Mouse (Mus musculus) ovary, adult 18-20 months (tissue): Measurements from ENCODE around the gene Grin3b.
"Not testable (repeated sequence)": the region's sequence is repeated elsewhere in the genome, so short reads cannot be mapped to it uniquely, and the experiment has no call there.

Source experiments
- DNase-seq: peaks from one replicate; pipeline ENCODE4 v3.0.0; 2022; ENCODE audit warnings: low spot score, mixed read lengths

The Grin3b gene

GRCm38 (mm10) chr10:79936284-79936910 lies 34.1 kb upstream of the Grin3b start:
- DNase-seq = no peak

GRCm38 (mm10) chr10:79936911-79937441 lies 33.5 kb upstream of the Grin3b start:
- peak; percentile 73 for DNase-seq

- no peak for DNase-seq
Measured at GRCm38 (mm10) chr10:79937775-79938526, 32.6 kb upstream of the Grin3b start.

GRCm38 (mm10) chr10:79940749-79941148 lies 29.8 kb upstream of the Grin3b start:
- DNase-seq = no peak

GRCm38 (mm10) chr10:79942988-79943387 lies 27.5 kb upstream of the Grin3b start:
- no peak for DNase-seq

- no peak for DNase-seq
Measured at GRCm38 (mm10) chr10:79943471-79943901, 27.0 kb upstream of the Grin3b start.

GRCm38 (mm10) chr10:79945507-79946234 lies 24.8 kb upstream of the Grin3b start:
- DNase-seq = no peak

GRCm38 (mm10) chr10:79946752-79947322 lies 23.7 kb upstream of the Grin3b start:
- no peak for DNase-seq

- DNase-seq = no peak
Measured at GRCm38 (mm10) chr10:79947502-79947901, 23.0 kb upstream of the Grin3b start.

GRCm38 (mm10) chr10:79949873-79950272 lies 20.6 kb upstream of the Grin3b start:
- no peak for DNase-seq

GRCm38 (mm10) chr10:79950661-79951060 lies 19.9 kb upstream of the Grin3b start:
- no peak for DNase-seq

GRCm38 (mm10) chr10:79953946-79954345 lies 16.6 kb upstream of the Grin3b start:
- no peak for DNase-seq

- DNase-seq = no peak
Measured at GRCm38 (mm10) chr10:79955691-79956090, 14.8 kb upstream of the Grin3b start.

GRCm38 (mm10) chr10:79956643-79957154 lies 13.8 kb upstream of the Grin3b start:
- DNase-seq = no peak

GRCm38 (mm10) chr10:79958140-79958816 lies 12.2 kb upstream of the Grin3b start:
- DNase-seq = peak; percentile 63

GRCm38 (mm10) chr10:79959412-79959811 lies 11.1 kb upstream of the Grin3b start:
- not testable (repeated sequence) for DNase-seq

GRCm38 (mm10) chr10:79959847-79960601 lies 10.5 kb upstream of the Grin3b start, which contains the start of gene Wdr18:
Gene Wdr18 (plus strand): TSS chr10:79960152.
- DNase-seq = peak; percentile 99

GRCm38 (mm10) chr10:79960671-79961294 lies 9.7 kb upstream of the Grin3b start:
- DNase-seq = no peak

- no peak for DNase-seq
Measured at GRCm38 (mm10) chr10:79964727-79965126, 5.8 kb upstream of the Grin3b start.

- DNase-seq = no peak
Measured at GRCm38 (mm10) chr10:79965325-79965724, 5.2 kb upstream of the Grin3b start.
